In the genomic region with DNA sequence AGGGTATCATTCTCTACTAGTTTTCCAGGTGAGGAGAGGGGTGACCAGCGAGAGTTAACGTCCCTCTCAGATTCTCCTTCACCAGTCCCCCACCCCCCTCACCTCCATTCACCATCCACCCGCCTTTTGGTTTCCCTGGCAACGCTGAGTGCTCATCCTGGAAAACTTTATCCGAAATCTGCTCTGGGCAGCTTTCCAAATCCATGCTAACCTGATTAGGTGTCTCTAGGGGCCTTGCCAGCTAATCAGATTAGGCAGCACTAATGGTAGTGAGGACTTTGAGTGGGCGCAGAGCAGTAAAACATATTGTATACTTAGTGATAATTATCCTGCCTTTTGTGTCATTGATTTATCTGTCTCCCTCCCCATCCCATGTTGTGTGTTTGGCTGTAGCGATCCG, we compare ENCODE assay signal across 14 mouse cellular contexts. TPM values are rescaled to one million over a fixed set of nuclear protein-coding genes. Genes with fewer than 3 reads are reported as not detected.
A peak's percentile ranks its signal among the peaks of the same experiment; 100 is the strongest.
DNase-seq lines count a peak whose midpoint lies in the region; ATAC-seq lines count a peak whose summit lies in the region.
"Had no signal": no experiment of that assay in that cellular context is flagged by ENCODE, and none has a peak within 500 bp of the region (broad histone marks: within the 10 kb centered on the region; RNA-seq: fewer than 3 reads in every experiment).

No protein-coding gene starts in this region.

- WGBS in hindbrain, embryonic 10.5 days: 69% methylated on average over 8 of the region's 8 CpGs
- 58% methylated on average over 8 of the region's 8 CpGs for WGBS in hindbrain, embryonic 12.5 days
- 34% methylated on average over 8 of the region's 8 CpGs for WGBS in neural tube, embryonic 14.5 days

- no peak overlapping the region for H3K9ac ChIP-seq in hindbrain, embryonic 12.5 days
- no peak overlapping the region for H3K9ac ChIP-seq in neural tube, embryonic 14.5 days (replicated peaks; ENCODE audit: low read depth, low read length)
- H3K9ac ChIP-seq: limb, embryonic 15.5 days had no signal

- H3K36me3 ChIP-seq in hindbrain, embryonic 10.5 days: peaks cover 28% of the 10 kb centered on the region
- H3K36me3 ChIP-seq in hindbrain, embryonic 12.5 days: peaks cover 7% of the 10 kb centered on the region; the same call in 1 of the 2 replicates
- no peaks in the 10 kb centered on the region; the same call in 1 of the 2 replicates for H3K36me3 ChIP-seq in neural tube, embryonic 14.5 days (ENCODE audit: control insufficient read depth, insufficient read depth, low read length)

- no peak overlapping the region for H3K4me2 ChIP-seq in hindbrain, embryonic 12.5 days (replicated peaks)
- no peak overlapping the region for H3K4me2 ChIP-seq in neural tube, embryonic 14.5 days (ENCODE audit: low read depth, low read length)
- H3K4me2 ChIP-seq: limb, embryonic 15.5 days had no signal

- no peaks in the 10 kb centered on the region for H3K9me3 ChIP-seq in hindbrain, embryonic 10.5 days
- no peaks in the 10 kb centered on the region for H3K9me3 ChIP-seq in hindbrain, embryonic 12.5 days (replicated peaks)
- no peaks in the 10 kb centered on the region for H3K9me3 ChIP-seq in neural tube, embryonic 14.5 days (ENCODE audit: control insufficient read depth, low read length)
- H3K9me3 ChIP-seq: limb, embryonic 15.5 days had no signal

- no peaks in the 10 kb centered on the region for H3K27me3 ChIP-seq in hindbrain, embryonic 10.5 days (ENCODE audit: insufficient read depth, poor library complexity, severe bottlenecking)
- no peaks in the 10 kb centered on the region for H3K27me3 ChIP-seq in hindbrain, embryonic 12.5 days
- H3K27me3 ChIP-seq in neural tube, embryonic 14.5 days (ENCODE audit: control insufficient read depth, insufficient read depth, low read length): no peaks in the 10 kb centered on the region
- H3K27me3 ChIP-seq: limb, embryonic 15.5 days had no signal

- no peak overlapping the region for H3K4me3 ChIP-seq in hindbrain, embryonic 10.5 days
- no peak overlapping the region for H3K4me3 ChIP-seq in hindbrain, embryonic 12.5 days
- no peak overlapping the region for H3K4me3 ChIP-seq in neural tube, embryonic 14.5 days (ENCODE audit: low read depth, low read length)
- H3K4me3 ChIP-seq: limb, embryonic 15.5 days had no signal

- no peak for ATAC-seq in hindbrain, embryonic 12.5 days (ENCODE audit: low FRiP score)
- ATAC-seq in neural tube, embryonic 14.5 days (ENCODE audit: low read depth): peak; percentile 69
- ATAC-seq: activated CD4-positive, CD25-positive, alpha-beta regulatory T cell, adult 4 months had no signal

- H3K4me1 ChIP-seq in hindbrain, embryonic 10.5 days (replicated peaks): peaks cover 31% of the 10 kb centered on the region
- peaks cover 25% of the 10 kb centered on the region for H3K4me1 ChIP-seq in hindbrain, embryonic 12.5 days
- H3K4me1 ChIP-seq in neural tube, embryonic 14.5 days (ENCODE audit: control insufficient read depth, insufficient read depth, low read length): peaks cover 10% of the 10 kb centered on the region

- H3K27ac ChIP-seq in hindbrain, embryonic 10.5 days: no peak overlapping the region
- H3K27ac ChIP-seq in hindbrain, embryonic 12.5 days: no peak overlapping the region
- H3K27ac ChIP-seq in neural tube, embryonic 14.5 days (ENCODE audit: low read depth, low read length): no peak overlapping the region
- H3K27ac ChIP-seq: kidney, postnatal 0 days; limb, embryonic 15.5 days had no signal

- DNase-seq in hindbrain, embryonic 10.5 days (ENCODE audit: low spot score): peak; percentile 25
- peak; percentile 28 for DNase-seq in brain, embryonic 18.5 days (ENCODE audit: low read depth, low spot score)
- DNase-seq in layer of hippocampus, adult 18-20 months (ENCODE audit: low spot score in 2 of 2): peak; percentile 36 to 73
- DNase-seq in Muller cell, postnatal 12 days (ENCODE audit: inconsistent ontology term): no peak
- no peak for DNase-seq in kidney, postnatal 36 days
- no peak for DNase-seq in heart, adult 9 months (ENCODE audit: low spot score in 2 of 2)
- DNase-seq: right cerebral cortex, postnatal 14 days; thymus, postnatal 25 days had no signal

RNA-seq across cellular contexts. Expression of gene Phox2a, which starts 45.4 kb away (rescaled TPM):
- polyA plus RNA-seq in hindbrain, embryonic 10.5 days (2016; fragmentation: Nextera tagmentation; extraction: Ambion mirVana): 2.2 and 4.7 TPM in 2 replicates
- polyA plus RNA-seq in hindbrain, embryonic 12.5 days (2016; fragmentation: Nextera tagmentation; extraction: Ambion mirVana): 3.8 and 4.4 TPM in 2 replicates
- total RNA-seq in layer of hippocampus, adult 18-20 months (2021): not detected
- polyA plus RNA-seq in neural tube, embryonic 14.5 days (2014; fragmentation: Nextera tagmentation; extraction: Ambion mirVana): 1.8 and 2.4 TPM in 2 replicates
- total RNA-seq: megakaryocyte progenitor cell, adult 5-6 weeks had no signal
- polyA plus RNA-seq: activated CD4-positive, CD25-positive, alpha-beta regulatory T cell, adult 4 months had no signal

Comparison
In these comparisons a context has a peak if more than half of its experiments do, and no peak if none do; other contexts are left out.
1. DNase-seq: peak in hindbrain, embryonic 10.5 days (single experiment), brain, embryonic 18.5 days (single experiment) and layer of hippocampus, adult 18-20 months (2 of 2); none in Muller cell, postnatal 12 days (single experiment), kidney, postnatal 36 days (0 of 2) and heart, adult 9 months (0 of 2).